Mouse (Mus musculus) spleen, embryonic (tissue): ENCODE data around the gene Ephb2.

ENCODE experiments used
- CTCF ChIA-PET: fragments of 350-600 bp; sonication (Branson Sonifier 250); formaldehyde crosslinking; loops from one replicate; lab custom pipeline; 2022; lab: Charles Lee

The Ephb2 gene

DNA sequence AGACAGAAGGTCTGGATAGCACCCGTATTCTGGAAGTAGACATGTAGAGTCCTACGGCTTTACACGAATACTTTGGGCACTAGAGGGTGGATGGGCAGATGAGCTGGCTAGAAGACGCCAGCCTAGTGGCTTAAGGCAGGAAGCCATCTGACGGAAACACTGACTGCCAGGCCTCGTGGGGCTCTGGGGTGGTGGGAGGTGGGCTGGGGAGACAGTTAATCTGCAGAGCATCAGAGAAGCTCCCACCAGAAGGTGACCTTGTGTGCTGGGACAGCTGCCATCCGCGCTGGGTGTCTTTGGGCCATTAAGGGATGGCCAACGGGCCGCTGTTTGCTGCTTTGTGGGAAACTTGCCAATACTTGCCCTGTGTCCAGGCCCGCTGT is 183.3 kb downstream of the Ephb2 start:
- CTCF ChIA-PET, result no interaction called here

DNA sequence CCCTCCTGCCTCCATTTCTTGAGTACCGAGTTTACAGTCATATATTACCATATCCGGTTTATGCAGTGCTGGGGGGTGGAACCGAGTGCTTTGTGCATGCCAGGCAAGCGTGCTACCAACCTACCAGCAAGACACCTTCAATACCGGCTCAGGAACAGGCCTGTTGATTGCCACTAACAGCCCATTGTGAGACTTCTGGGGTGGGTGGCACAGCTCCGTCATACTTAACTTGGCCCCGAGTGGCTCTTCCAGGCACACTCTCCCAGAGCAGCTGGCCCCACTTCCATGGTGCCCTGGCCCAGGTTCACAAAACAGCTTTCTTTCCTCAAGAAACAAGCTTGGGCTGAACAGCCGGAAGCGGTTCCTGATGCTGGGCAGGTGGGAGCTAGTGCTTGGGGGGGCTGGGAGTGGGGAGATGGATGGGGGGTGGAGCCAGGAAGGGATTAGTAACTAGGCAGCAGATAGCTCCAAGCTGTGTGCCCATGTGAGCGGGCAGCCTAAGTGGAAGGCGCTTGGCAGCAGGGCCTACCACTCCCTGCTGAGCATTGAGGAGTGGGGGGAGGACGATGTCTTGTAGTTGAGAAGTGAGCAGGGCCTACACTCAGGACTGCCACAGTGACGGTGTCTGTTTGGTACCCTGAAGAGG is 183.8 kb downstream of the Ephb2 start:
- CTCF ChIA-PET, result no interaction called here

DNA sequence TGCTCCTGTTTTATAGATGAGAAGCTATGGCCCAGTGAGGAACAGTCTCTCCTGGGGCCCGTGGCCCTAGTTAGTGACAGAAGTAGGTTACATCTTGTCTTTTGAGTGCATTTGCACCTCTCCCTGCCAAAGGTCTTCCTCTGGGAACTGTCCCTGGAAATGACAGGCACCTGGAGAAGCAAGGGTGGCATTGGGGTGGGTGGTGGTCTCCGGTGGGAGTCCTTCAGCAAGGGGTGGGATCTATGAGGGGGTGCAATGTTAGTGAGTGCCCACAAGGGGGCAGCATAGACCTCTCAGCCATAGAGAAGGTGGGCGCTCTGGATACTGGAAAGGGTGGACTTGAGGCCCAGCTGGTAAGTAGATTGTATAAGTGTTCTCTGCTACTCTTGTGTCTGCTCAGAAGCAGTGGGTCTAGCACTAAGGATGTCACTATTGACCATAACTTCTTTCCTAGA is 184.4 kb downstream of the Ephb2 start:
- CTCF ChIA-PET, result no interaction called here

DNA sequence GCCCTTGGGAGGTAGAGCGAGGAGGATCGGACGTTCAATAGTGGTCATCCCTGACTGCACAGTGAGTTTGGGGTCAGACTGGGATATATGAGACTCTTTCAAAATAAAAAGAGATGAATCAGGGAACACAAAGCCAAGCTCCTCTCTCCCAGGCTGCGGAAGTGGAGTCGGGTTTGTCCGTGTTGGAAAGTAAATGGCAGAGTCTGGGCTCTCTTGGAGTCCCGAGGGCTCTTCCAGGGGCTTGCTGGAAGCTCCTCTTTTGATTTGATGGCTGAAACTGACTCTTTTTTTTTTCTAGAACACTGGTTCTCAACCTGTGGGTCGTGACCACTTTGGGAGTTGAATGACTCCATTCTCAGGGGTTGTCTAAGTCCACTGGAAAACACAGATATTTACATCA is 185.5 kb downstream of the Ephb2 start:
- CTCF ChIA-PET, result no interaction called here

DNA sequence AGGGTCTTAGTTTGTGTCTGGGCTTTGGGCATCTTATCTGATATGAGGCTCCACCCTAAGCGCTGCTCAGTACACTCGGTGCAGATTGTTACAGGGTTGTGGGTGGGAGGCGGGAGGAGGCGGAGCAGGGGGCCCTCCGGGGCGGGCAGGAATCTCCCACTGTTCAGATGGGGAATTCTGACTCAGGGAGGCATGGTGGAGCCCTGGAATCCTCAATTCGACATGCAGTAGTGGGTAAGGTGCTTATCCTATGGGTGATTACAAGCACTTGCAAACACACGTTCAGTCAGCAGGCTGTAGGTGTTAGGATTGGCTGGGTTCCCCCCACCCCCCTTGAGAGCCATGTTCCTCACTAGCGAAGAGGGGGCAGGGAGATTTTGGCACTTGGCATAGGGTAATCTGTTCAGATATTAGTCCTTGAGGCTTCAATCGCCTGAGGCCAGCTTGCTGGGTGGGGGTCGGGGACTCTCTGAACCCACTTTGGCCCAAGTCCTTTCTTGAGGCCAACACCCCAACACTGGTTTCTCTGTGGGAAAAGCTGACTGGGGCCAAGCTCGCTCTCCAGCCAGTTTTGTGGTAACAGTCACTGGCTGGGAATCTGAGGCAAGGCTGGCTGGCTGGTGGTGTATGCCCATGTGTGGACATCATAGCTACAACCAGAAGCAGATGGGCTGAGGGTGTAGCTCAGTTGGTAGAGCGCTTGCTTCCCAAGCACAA is 186.2 kb downstream of the Ephb2 start:
- CTCF ChIA-PET, result no interaction called here

DNA sequence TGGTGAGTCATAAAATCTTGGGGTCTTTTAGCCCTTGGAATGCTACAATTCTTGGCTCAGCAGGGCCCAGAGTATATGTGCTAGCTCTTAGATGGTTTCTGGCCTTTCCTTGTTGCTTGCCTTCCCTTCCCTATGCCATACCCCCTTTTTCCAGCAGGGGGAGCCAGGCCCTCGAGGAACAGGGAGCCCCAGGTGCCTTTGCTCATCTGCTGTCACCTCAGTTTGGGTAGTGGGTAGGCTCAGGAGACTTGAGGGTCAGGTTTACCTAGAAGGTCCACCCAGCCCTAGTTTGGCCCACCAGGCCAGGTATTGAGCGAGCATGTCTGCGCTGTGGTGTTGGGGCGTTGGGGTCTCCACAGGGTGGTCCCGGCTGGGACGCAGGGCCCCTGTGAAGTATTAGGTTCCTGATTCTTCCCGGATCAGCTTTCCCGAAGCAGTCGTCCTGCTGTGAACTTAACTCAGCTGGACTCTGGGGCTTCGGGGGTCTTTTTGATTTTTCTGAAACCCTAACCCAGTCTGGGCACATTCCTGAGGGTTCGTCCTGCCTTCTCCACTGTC is 186.8 kb downstream of the Ephb2 start:
- CTCF ChIA-PET, result no interaction called here

DNA sequence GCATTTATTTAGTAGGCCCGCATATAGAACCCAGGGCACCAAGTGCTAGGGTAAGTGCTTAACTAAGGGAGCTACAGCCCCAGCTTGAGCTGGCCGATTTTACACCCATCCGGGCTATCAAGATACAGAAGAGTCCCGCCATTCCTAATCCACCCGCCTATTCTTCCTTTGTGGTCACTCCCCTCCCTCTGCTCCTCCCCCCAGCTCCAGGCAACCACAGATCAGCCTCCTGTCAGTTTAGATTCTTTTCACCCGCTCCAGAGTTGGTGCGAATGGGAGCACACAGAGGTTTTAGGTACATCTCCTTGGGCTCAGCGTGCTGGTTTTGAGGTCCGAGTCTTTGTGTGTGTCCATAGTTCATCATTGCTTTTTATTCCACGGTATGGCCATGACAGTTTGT is 196.9 kb downstream of the Ephb2 start:
- CTCF ChIA-PET, result no interaction called here

DNA sequence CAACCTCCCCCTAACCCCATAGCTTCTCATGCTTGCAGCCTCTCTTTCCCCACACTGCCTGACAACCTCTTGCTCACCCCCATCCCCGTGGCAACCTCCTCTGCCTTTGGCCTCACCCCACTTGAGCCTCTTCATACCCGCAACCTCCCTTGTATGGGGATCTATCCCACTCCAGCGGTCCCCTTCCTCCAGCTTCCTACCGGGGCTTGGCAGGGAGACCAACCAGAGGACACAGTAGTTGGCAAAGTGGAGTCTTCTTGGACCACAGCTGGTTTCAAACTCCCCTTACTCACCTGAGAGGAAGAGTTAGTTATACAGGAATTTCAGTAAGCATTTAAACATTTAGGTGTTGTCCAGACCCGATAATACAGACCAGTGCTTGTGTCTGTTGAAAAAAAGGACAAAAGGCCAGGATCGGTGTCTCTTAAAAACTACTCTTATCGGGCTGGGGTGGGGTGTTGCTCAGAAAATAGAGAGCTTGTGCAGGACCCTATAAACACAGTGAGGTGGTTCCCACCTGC is 197.5 kb downstream of the Ephb2 start:
- CTCF ChIA-PET, result no interaction called here

DNA sequence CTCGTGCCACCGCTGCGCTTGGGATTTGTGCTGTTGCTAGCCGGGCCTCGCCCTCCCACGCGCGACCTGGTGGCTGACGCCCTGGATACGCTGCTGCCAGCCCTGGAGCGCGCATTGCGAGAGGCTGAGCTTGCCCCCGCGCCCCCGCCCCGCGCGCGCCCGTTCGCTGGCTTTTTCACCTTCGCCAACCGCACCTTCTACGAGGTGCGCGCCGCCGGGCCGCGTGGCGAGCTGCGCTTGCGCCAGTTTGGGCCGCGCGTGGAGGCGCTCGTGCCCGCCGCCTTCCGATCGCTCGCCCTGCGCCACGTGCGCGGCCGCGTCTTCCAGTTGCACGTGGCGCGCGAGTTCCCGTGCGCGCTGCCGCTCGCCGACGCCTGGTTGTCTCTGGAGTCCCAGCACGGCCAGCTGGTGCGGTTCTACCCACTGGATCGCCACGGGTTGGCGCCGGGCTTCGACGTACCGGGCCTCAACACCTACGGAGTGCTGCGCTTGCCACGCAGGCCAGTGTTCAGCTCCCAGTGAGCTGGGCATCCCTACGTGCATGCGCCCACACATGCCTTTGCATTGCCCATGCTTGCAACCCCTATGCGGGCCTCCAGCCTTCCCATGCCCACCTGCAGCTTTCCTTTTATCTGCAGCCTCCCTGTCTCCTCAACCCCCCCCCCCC is 198.1 kb downstream of the Ephb2 start:
- CTCF ChIA-PET, result no interaction called here

DNA sequence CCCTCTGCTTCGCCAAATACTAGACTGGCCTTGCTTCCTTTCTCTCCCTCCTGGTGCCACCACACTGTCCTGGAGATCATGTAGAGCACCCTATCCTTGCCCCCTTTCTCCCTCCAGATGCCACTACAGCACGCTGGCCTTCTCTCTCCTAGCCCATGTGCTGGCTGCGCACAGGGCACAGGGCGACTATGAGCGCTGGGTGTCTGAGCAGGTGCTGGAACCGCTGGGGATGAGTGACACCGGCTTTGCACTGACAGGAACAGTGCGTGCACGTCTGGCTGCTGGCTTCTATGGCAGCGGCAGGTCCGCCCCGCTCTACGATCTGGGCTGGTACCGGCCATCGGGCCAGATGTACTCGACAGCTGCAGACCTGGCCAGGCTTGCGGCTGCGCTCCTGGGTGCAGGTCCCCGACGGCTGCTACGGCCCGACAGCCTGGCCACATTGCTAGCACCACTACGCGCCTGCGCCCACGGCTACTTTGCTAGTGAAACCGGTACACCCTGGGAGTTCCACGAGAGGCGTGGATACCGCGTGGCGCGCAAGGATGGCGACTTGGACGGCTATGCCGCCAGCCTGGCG is 198.7 kb downstream of the Ephb2 start:
- CTCF ChIA-PET, result no interaction called here

DNA sequence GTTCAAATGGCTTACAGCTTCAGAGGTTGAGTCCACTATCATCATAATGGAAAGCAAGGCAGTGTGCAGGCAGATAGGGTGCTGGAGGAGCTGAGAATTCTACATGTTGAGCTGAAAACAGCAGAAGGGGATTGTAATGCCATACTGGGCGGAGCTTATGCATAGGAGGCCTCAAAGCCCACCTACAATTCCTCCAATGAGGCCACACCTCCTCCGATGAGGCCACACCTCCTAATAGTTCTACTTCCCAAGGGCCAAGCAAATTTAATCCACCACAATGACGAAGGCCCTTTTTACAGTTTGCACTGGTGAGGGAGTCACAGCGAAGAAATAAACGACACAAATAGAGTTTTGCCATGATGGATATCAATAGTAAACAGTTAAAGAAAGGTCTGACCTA is 199.3 kb downstream of the Ephb2 start:
- CTCF ChIA-PET, result no interaction called here

DNA sequence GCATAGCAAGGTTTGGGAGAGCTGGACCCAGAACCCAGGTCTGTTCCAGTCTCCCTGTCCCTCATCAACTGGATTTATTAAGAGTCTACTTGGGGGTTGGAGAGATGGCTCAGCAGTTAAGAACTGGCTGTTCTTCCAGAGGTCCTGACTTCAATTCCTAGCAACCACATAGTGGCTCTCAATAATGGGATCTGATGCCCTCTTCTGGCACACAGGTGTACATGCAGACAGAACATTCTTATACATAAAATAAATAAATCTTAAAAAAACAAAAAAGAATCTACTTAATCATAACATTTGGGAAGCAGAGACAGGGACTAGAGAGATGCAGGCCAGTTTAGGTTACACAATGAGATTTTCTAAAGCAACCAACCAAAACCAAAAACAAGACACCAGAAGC is 199.8 kb downstream of the Ephb2 start:
- CTCF ChIA-PET, result no interaction called here

DNA sequence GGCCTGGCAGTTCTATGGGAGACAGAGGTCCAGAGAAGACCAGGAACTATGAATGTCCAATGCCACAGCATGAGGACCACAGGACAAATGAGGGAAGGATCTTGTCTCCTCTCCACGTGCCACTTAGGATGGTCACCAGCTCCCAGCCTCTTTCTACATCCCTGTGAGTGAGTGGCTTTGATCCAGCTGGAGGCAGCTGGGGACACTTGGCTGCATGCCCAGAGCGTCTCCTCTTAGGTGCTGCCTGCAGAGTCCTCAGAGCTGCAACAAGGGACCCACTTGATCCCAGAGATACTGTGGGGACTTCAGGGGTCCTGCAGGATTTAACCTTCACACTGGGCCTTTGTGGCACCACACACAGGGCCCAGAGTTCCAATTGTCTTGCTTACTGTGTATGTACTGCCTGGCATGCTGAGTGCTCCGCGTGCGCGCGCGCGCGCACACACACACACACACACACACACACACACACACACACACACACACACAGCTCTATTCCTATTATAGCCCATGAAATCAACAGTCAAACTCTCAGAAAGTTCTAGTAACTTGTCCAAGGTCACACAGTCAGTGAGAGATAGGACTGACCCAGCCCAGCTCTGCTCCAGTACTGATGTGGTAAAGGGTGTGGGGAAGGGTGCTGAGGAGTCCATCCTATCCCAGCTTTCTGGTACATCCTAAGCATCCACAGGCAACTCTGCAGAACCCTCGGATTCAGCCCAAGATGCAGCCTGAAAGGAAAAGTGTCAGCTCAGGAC is 204.4 kb downstream of the Ephb2 start:
- CTCF ChIA-PET, result no interaction called here

DNA sequence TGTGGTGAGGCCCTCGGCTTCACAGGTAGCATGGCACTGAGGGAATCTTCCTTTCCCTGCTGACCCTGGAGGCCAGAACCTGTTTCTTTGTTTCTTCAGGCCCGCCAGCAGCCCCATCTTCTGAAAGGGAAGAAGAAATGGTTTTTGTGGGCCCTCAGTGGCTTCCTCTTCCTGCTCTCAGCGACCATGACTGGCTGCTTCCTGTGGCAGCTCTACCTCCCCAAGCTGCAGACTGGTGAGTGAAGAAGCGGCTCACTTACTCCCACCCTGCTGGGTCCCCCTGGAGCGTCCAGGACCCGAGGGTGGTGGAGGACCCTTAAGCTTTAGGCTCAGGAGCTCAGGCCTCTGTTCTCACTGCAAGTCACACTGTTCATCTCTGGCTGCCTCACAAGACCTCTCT is 209.2 kb downstream of the Ephb2 start:
- CTCF ChIA-PET, result no interaction called here

DNA sequence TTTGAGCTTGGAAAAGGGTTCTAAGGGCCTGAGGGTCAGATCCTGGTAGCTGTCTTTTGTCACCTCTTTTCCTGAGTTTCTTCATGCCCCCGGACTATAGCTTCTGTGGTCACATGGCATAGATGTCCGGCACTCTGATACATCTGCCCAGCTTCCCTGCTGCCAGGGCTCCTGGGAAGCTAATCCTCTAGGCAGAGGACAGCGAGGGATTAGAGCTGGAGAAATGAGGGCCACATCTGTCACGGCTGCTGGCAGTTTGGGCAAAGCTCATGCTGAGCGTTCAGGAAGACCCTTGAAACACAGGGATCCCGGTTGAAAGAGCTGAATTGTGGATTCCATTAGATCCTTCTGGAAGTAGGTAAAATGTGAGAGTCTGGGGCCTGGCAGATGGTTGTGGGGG is 213.4 kb downstream of the Ephb2 start, which contains the start of gene Lactbl1:
Gene Lactbl1 (plus strand): TSS at position 234 of the 400 bp plus-strand sequence.
- CTCF ChIA-PET, result no interaction called here

DNA sequence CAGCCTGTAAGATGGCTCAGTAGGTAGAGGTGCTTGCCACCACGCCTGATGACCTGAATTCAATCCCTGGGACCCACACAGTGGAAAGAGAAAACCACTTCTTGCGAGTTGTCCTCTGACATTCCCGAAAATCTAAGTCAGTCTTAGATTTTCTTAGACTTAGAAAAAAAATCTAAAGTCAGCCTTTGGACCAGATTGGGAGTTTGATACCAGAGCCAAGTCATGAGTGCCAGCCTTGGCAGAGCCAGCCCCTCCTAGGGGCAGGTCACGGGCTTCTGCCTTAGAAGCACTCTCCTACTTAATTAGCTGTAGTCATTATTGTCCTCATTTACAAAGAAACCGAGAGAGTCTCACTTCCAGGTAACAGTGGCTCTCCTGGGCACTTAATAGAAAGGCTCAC is 213.8 kb downstream of the Ephb2 start:
- CTCF ChIA-PET, result interaction anchor here (0.8 kb wide), 1 partner anchor 166 kb away, joined by 6 read pairs; no protein-coding TSS in a partner anchor

DNA sequence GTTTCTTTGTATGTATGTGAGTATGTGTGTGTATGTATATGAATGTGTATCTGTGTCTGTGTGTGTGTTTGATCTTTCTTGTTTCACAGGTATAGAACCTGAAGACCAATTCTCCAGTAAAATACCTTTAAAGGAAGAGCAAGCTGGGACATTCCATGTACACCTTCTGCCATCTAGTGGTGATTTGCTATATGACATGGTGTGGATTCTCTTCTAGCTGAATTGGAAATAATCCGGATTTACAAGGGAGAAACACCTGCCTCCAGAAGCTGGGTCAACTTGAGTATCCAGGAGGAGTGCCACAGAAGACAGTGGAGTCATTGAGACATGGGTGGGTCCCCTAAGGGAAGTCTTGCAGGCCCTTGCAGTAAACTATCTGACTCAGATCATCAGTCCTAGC is 214.5 kb downstream of the Ephb2 start:
- CTCF ChIA-PET, result interaction anchor here (0.6 to 0.8 kb wide), 2 partner anchors 94 to 165 kb away, joined by 5 to 6 read pairs; no protein-coding TSS in a partner anchor

DNA sequence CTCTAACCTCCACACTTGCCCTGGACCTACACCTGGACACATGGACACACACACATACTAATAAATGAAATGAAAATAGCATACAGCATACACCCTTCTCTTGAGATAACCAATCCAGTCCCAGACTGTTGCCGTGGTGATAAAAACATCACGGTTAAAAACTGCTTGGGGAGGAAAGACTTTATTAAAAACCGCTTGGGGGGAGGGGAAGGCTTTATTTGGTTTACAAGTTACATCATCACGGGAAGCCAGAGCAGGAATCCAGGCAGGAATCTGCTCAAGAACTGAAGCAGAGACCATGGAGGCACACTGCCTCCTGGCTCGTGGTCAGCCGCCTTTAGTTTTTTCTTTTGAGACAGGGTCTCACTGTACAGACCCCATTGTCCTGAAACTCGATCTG is 222.1 kb downstream of the Ephb2 start:
- CTCF ChIA-PET, result no interaction called here

DNA sequence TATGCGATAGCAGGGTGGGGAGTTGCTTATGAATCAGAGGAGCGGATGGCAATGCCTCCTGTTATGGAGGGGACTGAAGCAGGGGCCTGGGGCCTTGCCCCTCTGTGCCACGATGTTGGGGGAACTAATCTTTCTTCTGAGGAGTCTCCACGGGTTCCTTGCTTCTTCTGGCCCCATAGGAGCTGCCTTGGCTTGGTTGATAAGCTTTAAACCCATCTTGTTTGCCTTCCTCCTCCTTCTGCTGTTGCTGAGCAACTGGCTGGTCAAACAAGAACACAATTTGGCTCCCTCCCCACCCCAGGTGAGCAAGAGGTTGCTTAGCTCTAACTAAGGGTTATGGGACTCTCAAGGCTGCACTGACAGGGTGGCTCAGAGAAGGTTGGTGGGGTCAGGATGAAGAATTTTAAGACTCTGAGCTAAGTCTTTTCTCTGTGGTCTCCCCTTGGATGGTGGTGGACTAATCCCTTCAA is 225.4 kb downstream of the Ephb2 start, which contains the start of gene Tex46:
Gene Tex46 (plus strand): TSS at position 51 of the 470 bp plus-strand sequence.
- CTCF ChIA-PET, result interaction anchor here (0.7 kb wide), 1 partner anchor 97 kb away, joined by 3 read pairs; no protein-coding TSS in a partner anchor

DNA sequence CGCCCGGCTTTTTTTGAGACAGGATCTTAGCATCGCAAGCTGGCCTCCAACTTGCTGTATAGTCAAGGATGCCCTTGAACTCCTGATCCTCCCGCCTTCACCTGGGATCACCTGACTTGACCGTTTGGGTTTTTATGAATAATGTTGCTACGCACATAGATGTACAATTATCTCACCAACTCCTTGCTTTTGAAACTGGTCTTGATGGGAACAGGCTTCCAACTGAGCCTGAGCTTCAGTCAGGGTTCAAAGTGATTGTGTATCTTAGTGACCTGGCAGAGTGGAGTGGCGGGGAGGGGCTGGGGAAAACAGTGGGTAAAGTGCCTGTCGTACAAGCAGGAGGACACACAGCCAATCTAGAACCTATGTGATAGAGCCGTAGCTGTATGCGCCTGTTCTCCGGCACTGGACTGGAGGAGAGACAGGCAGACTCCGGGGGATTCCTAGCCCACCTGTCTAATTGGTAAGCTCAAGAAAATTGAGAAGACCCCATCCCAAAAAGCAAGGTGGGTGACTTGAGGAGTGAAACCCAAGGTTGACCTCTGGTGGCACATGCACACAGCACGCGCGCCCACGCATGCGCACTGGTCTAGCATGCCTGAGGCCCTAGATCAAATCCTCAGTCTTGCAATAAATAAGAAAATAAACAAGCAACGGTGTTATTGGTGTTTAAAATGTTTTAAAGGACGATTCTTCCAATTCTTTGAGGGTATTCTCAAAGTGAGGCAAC is 229.9 kb downstream of the Ephb2 start:
- CTCF ChIA-PET, result no interaction called here
